Mouse (Mus musculus) B cell, adult 62 days (primary cell): Measurements from ENCODE around the gene Krt42. TPM values are rescaled to one million over a fixed set of nuclear protein-coding genes. Genes with fewer than 3 reads are reported as not detected.

Experiments
- total RNA-seq: library from RNA; stranded (reverse); gene quantifications from 4 replicates; pipeline ENCODE4 v1.2.4, GENCODE M21; 2023

Krt42 gene
- total RNA-seq, result not detected in 4 replicates

GRCm38 (mm10) chr11:100269821-100270332 lies at the start of gene Krt42:
Gene Krt42 (minus strand): TSS chr11:100269871.

DNA sequence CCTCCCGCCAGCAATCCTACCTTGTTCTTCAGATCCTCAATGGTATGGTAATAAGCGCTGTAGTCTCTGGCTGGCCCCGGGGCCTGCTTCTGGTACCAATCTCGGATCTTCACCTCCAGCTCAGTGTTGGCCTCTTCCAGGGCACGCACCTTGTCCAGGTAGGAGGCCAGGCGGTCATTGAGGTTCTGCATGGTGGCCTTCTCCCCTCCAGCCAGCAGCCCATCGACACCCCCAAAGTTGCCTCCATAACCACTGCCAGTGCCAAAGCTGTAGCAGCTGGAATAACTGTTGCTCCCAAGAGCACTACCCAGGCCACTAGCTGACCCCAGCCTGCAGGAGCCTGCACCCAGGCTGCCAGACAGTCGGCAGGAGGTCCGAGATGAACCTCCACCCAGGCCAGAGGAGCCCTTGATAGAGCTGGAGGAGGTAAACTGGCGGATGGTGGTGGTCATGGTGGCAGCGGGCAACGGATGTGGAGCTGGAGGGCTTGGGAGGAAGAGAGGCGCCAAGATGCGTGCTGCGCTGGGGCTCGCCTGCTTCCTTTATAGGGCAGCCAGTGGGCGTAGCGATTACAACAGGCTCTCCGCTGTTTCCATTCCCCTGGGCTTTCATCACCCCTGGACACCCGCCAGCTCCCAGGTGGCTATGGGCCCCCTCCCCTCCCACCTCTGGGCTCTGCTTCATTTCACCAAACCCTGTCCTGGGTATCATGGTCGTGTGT lies 9.0 kb downstream of the Krt42 start, which contains the start of gene Krt17:
Gene Krt17 (minus strand): TSS at position 516 of the 721 bp plus-strand sequence.

GRCm38 (mm10) chr11:100248852-100249465 lies 20.7 kb downstream of the Krt42 start, which contains the start of gene Krt16:
Gene Krt16 (minus strand): TSS chr11:100248902.

Other genes starting within 250 kb of the Krt42 start
- not detected in 4 replicates for gene Krt33b, start 240.0 kb downstream of the Krt42 start, total RNA-seq
- not detected in 4 replicates for gene Krt34, start 228.3 kb downstream of the Krt42 start, total RNA-seq
- gene Krt31, start 219.3 kb downstream of the Krt42 start, total RNA-seq, result not detected in 4 replicates
- not detected in 4 replicates for gene Krt32, start 181.6 kb downstream of the Krt42 start, total RNA-seq
- not detected in 4 replicates for gene Krt35, start 173.6 kb downstream of the Krt42 start, total RNA-seq
- not detected in 4 replicates for gene Krt36, start 164.2 kb downstream of the Krt42 start, total RNA-seq
- not detected in 4 replicates for gene Krt13, start 148.3 kb downstream of the Krt42 start, total RNA-seq
- gene Krt15, start 133.9 kb downstream of the Krt42 start, total RNA-seq, result not detected in 4 replicates
- 0.47 TPM in 1 of 4 replicates, not detected in the others for gene Krt19, start 121.2 kb downstream of the Krt42 start, total RNA-seq
- gene Krt9, start 76.6 kb downstream of the Krt42 start, total RNA-seq, result not detected in 4 replicates
- not detected in 4 replicates for gene Krt14, start 62.3 kb downstream of the Krt42 start, total RNA-seq
- gene Krt16, start 21.0 kb downstream of the Krt42 start, total RNA-seq, result not detected in 4 replicates
- not detected in 4 replicates for gene Krt17, start 8.8 kb downstream of the Krt42 start, total RNA-seq
- 2,416 to 2,657 TPM (median 2,512 TPM) in 4 replicates for gene Eif1, start 50.0 kb upstream of the Krt42 start, total RNA-seq
- not detected in 4 replicates for gene Gast, start 64.5 kb upstream of the Krt42 start, total RNA-seq
- gene Hap1, start 86.3 kb upstream of the Krt42 start, total RNA-seq, result 2.0 to 2.6 TPM (median 2.2 TPM) in 4 replicates
- 16.0 to 25.3 TPM (median 21.5 TPM) in 4 replicates for gene Jup, start 127.9 kb upstream of the Krt42 start, total RNA-seq
- gene P3h4, start 145.0 kb upstream of the Krt42 start, total RNA-seq, result not detected in 4 replicates
- gene Fkbp10, start 145.8 kb upstream of the Krt42 start, total RNA-seq, result not detected in 4 replicates
- gene Nt5c3b, start 171.9 kb upstream of the Krt42 start, total RNA-seq, result 53.2 to 65.6 TPM (median 58.2 TPM) in 4 replicates
- 1.5 to 2.8 TPM (median 2.3 TPM) in 4 replicates for gene Klhl10, start 172.0 kb upstream of the Krt42 start, total RNA-seq
- 20.2 to 23.6 TPM (median 21.0 TPM) in 4 replicates for gene Klhl11, start 202.9 kb upstream of the Krt42 start, total RNA-seq